Mouse (Mus musculus): ENCODE data around the gene Gbf1.
A peak's percentile ranks its signal among the peaks of the same experiment; 100 is the strongest.

Gbf1 gene

DNA sequence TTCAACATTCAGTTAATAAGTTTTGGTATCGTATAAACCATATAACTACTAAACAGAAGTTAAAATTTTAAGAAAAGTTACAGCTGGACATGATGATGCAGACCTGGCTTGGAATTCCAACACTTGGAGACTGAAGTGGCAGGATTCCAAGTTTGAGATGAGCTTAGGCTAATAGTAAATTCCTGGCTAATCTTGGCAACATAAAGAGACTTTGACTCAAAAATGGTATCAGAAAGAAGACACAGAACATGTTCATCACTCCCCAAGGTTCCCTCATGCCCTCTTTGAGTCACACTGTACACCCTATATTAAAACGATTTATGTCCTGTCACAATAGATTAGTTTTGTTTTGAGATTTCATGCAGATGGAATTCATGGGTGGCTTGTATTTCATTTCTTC, 72.6 kb downstream of the Gbf1 start:
- DNase-seq = no peak

DNA sequence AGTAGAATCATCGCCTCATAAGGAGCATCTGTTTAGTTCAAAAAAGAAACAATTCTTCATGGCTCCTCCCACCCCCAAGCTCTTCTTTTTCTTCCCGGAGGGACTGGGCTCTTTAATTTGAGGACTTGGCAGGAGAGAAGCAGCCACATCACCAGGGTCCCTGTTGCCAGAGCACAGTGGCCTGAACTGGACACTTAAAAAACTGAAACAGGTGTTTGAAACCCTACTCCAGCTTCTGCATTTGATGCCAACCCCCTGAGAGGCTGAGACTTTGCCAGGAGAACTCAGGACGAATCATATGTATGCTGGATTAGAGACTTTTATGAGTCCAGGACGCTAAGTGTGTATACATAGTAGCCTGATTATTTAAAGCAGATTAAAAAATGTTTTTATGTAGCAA, 73.2 kb downstream of the Gbf1 start:
- no peak for DNase-seq

DNA sequence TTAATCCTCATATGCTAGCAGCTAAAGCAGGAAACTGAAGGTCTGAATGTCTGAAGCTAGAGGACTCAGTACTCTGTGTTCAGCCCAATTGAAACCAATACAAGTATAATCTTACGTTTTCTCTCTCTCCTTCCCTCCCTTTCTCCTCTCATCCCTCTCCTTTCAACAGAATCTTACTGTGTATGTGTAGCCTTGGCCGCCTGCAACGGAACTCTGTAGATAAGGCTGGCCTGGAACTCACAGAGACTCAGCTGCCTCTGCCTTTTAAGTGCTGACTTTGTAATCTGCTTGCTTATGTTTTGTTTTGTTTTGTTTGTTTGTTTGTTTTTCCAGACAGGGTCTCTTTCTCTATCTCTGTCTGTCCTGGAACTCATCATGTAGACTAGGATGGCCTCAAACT, 74.0 kb downstream of the Gbf1 start:
- no peak for DNase-seq

DNA sequence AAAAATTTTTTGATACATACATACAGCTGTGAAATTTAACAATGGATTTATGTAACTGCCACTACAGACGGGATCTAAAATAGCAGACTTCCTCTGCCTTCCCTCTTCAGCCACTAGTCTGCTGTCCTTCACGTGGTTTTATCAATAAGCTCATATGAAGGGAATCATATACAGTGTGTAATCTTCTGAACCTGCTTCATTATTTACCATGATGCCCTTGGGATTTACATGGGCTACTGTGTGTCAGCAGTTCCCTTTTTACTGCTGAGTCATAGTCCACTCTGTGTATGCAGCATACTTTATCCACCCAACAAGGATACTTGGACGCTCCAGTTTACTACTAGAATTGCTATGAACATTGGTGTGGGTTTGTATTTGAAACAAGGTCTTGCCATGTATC, 75.0 kb downstream of the Gbf1 start:
- DNase-seq = no peak

- DNase-seq = no peak
Measured at GRCm38 (mm10) chr19:46234450-46234849, 82.1 kb downstream of the Gbf1 start.

DNA sequence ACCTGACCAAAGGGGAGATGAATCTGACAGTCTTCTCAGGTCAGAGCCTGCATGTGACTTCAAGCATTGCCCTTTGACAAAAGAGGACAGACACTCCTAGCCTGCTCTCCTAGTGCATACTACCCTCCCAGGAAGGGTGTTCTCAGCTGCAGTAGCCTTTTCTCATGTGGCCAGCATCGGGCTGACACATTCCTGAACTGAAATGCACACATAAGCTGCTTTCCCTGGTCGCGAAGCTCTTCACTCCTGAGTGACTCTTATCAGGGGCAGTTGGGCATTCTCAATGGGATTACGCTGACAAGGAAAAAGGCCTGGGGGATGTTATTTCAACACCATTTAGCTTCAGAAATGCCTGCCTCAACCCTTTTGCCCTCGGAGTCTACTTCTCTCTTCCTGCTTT, 84.3 kb downstream of the Gbf1 start:
- DNase-seq = no peak

GRCm38 (mm10) chr19:46240246-46240645, 87.9 kb downstream of the Gbf1 start:
- no peak for DNase-seq

- DNase-seq = no peak
Measured at GRCm38 (mm10) chr19:46242416-46242815, 90.1 kb downstream of the Gbf1 start.

DNA sequence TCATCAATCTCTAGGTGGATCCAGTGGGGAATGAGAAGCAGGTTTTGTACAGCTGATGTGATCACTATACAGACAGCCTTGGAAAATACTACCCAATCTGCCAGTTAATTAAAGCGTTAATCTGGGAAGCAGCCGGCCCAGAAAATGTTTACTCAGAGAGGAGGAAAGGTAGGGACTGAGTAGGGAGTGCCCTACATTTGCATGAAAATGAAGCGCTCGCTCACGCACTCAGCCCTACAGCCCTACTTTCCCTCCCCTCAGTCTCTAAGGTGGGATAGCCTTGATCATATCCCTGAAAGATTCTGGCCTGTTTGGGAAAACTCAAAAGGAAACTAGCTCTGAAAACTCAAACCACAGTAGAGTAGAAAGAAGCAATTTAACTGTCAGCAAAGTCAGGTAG, 92.3 kb downstream of the Gbf1 start:
- DNase-seq = no peak

DNA sequence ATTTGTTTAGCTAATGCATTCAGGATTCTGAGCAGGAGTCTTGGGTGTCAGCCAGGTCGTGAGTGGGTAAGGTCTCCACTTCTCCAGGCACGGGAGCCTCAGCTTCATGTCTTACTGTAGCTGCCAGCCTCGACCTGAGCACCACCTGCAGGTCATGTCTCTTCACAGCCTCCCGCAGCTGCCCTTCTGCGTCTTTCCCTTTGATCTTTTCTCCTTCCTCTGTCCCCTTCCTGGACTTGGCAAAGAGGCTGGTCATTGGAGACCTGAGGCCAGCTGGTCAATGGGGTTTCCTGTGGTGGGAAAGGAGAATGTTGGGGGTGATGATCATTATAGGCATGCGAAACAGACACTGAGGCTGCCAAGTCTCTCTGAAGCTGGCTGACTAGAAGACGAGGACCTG, 96.7 kb downstream of the Gbf1 start:
- DNase-seq = peak; percentile 9 to 21

- peak; percentile 12 to 30 for DNase-seq
Measured at GRCm38 (mm10) chr19:46254163-46254752, 101.9 kb downstream of the Gbf1 start.

DNA sequence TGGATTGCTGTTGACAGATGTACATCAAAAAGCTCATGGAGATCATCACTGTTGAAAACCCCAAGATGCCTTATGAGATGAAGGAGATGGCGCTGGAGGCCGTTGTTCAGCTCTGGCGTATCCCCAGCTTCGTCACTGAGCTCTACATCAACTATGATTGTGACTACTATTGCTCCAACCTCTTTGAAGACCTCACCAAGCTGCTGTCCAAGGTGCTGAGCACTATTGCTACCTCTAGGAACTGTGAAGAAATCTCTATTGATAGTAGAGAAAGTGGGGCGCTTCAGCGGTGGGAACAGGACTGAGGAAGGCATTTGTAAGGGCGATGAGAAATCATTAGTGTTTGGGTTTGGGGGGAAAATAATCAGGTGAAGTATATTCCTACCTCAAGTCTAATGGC, 112.5 kb downstream of the Gbf1 start:
- no peak for DNase-seq

GRCm38 (mm10) chr19:46275307-46275706, 123.0 kb downstream of the Gbf1 start:
- no peak for DNase-seq

- no peak for DNase-seq
Measured at GRCm38 (mm10) chr19:46282081-46282849, 130.0 kb downstream of the Gbf1 start.

DNA sequence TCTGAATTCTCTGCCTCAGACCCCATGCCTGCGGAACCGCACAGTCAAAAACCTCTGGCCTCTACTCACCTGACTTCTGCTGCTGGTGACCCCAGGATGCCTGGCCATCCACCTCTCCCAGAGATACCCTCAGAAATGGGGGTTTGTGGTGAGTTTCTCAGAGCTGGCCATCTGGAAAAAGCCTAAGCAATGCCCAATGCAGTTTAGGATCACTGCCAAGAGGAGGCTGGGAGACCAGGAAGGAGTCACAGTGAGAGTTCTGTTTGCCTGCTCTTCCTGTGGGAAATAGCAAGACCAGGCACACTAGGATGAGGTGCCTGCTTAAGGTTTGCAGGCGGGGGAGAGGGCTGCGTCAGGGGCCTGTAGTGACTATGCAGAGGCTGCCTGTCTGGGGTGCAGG, 132.4 kb downstream of the Gbf1 start:
- no peak for DNase-seq

DNA sequence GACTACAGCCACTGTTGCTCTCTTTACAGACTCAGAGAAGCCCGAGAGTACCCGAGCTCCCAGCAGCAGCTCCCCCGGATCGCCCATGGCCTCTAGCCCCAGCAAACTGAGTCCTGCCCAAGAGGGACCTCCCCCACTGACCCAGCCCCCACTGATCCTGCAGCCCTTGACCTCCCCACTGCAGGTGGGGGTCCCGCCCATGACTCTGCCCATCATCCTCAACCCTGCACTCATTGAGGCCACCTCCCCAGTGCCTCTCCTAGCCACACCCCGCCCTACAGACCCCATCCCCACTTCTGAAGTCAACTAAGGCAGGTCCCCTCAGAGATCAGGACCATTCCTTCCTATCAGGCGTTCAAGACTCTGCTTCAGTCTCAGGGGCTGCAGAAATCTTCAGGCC, 133.3 kb downstream of the Gbf1 start:
- DNase-seq = no peak

GRCm38 (mm10) chr19:46286047-46286446, 133.7 kb downstream of the Gbf1 start:
- DNase-seq = peak in 1 of 2 experiments; percentile 46

DNA sequence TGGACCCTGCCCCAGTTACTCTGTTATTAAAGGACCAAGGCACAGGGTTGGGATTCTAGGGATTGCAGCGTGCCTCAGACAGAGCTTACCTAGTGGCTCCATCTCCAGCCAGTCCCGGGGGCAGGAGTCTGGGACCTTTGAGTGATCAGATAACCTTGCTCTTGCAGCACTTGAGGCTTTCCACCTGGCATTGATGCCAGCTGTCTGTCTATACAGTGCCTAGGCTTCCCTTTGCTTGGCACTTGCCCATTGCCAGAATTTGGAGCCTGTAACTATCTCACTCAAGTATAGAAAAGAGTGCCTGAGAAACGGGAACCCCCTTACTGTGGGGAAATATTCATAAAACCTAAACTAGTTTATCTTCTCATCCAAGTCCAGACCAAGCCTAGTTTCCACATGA, 134.6 kb downstream of the Gbf1 start:
- no peak for DNase-seq

DNA sequence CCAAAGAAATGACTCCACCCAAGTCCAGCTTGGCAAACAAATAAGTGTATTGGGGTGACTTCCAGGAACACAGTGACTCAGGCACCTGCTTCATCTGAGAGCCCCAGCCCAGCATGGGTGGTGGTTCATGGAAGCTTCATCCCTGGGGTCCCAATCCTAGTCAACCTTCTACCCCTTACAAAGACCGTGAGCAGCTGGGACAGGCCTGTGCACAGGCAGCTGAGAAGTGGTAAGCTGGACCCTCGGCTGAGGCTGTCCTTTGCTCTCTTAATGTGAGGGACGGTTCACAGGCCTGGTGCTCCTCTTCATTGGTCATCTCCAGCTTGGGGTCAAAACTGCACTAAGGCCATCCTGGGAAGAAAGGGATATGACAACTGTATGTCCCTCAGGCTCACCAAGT, 135.3 kb downstream of the Gbf1 start:
- DNase-seq = no peak

DNA sequence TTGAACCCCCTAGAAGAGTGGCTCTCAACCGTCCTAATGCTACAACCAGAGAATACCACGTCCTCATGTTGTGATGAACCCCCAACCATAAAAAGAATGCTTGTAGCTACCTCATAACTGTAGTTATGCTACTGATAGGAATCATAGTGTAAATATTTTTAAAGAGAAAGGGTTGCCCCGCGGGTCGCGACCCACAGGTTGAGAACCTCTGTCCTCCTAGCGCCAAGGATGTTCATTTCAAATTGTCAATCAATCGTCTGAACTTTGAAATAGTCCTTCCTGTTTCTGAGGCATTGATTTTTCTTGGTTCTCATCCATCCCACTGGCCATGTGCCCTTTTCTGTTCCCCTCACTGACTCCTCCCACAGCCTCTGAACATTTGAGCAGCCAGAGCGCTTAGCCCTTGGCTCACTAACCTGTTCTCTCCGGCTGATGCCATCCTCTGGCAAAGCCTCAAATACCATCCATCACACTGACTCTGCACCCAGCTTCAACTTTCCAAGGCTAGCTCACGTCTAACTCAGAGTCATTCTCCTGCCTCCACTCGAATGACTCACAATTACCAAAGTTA, 138.3 kb downstream of the Gbf1 start:
- DNase-seq = no peak

GRCm38 (mm10) chr19:46296938-46297337, 144.6 kb downstream of the Gbf1 start:
- DNase-seq = no peak

DNA sequence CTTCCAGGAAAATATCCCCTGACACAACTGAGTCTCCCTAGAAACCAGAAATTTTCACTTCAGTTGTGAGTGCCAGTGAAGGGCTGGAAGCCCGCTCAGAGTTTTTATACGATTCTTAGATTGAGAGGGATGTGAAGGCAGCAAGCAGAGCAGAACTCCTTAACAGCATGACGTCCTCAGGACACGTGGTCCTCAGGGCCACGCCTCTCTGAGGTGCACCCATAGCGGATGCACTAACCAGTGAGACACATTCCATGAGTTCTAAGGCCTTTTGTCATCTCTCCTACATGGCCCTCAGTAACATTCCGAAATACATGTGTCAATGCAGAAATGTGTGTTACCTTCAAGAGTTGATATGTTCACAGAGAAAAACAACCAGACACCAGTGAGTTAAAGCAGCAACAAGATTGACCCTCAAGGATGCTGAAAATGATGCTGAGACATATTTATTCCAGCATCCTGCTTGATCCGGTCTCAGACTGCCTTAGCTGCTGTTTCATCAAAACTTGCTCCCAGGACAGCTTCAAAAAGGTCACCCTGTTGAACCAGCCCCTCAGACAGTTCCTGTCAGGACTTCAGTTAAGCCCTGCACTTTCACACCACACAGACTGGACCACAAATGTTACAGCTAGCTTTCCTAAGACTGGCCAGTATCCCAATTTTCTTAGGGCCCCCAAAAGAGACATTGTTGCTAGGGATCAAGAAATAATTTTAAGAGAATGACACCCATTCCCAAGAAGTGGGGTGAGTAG, 148.2 kb downstream of the Gbf1 start:
- no peak for DNase-seq

GRCm38 (mm10) chr19:46302551-46302950, 150.2 kb downstream of the Gbf1 start:
- DNase-seq = no peak
